Mouse (Mus musculus) ovary, adult 10 weeks (tissue): Measurements from ENCODE around the gene Zfp940. TPM values are rescaled to one million over a fixed set of nuclear protein-coding genes. Genes with fewer than 3 reads are reported as not detected.

Experiments
- polyA plus RNA-seq: library from polyadenylated mRNA; stranded (reverse); fragments of 350-450 nt; fragmentation: Illumina TruSeq; extraction: RNeasy Lipid Tissue Mini Kit (QIAGEN cat#74804); gene quantifications from one replicate; pipeline ENCODE4 v1.2.3, GENCODE M21; 2014

The Zfp940 gene
- polyA plus RNA-seq: 7.5 TPM

GRCm38 (mm10) chr7:29853219-29853842 is at the start of gene Zfp940:
Zfp940 (minus strand) TSS chr7:29853669.

GRCm38 (mm10) chr7:29859532-29860517 is 6.4 kb upstream of the Zfp940 start, which contains the start of gene Zfp420:
Zfp420 (plus strand) TSS chr7:29859979.

GRCm38 (mm10) chr7:29815910-29816429 is 37.5 kb downstream of the Zfp940 start, which contains the start of gene Zfp790:
Zfp790 (plus strand) TSS chr7:29816114.

DNA sequence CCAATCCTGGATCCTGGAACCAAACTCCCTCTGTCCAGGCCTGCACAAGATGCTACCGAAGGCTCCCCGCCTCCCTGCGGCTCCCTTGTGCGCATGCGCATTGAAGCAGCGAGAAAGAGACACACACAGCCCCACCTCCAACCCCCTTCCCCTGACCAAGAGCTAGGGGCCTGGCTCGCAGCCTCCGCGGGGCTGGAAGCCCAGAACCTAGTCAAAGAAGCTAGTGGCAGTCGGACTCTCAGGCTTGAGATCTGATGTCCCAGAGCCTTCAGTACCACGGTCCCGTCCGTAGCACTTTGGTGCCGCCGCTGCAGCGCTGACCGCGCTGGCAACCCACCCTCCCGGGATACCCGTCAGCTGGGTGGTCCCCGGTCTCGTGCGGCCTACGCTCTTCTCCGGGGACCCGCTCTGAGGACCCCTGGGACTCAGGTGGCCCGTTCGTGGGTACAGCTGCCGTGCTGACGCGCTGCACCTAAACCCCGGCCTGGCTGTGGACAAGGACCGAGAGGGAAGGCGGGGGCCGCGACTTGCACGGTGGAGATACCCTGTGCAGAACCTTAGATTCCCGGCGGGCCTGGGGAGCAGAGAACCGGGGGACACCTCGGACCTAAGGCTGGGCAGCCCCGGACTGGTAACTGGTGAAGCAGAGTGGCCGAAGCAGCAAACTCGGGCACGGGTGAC is 69.5 kb downstream of the Zfp940 start, which contains the start of gene Zfp30:
TSS of gene Zfp30 (plus strand) at position 128 of the 681 bp plus-strand sequence.

Other genes with a start within 250 kb of the Zfp940 start
- not detected for gene Catsperg2, start 126.6 kb downstream of the Zfp940 start, polyA plus RNA-seq
- gene Zfp84, start 85.1 kb downstream of the Zfp940 start, polyA plus RNA-seq: 19.2 TPM
- gene Zfp30, start 69.7 kb downstream of the Zfp940 start, polyA plus RNA-seq: 7.0 TPM
- gene Zfp790, start 37.6 kb downstream of the Zfp940 start, polyA plus RNA-seq: 17.4 TPM
- 26.2 TPM for gene Zfp420, start 6.3 kb upstream of the Zfp940 start, polyA plus RNA-seq
- 7.4 TPM for gene Zfp27, start 52.9 kb upstream of the Zfp940 start, polyA plus RNA-seq
- gene Zfp383, start 54.6 kb upstream of the Zfp940 start, polyA plus RNA-seq: 32.3 TPM
- gene Zfp74, start 100.4 kb upstream of the Zfp940 start, polyA plus RNA-seq: 25.3 TPM
- gene Zfp568, start 130.3 kb upstream of the Zfp940 start, polyA plus RNA-seq: 11.6 TPM
- 8.8 TPM for gene Zfp14, start 197.7 kb upstream of the Zfp940 start, polyA plus RNA-seq
- gene Zfp82, start 219.2 kb upstream of the Zfp940 start, polyA plus RNA-seq: 5.9 TPM
- gene Gm26920, start 236.7 kb upstream of the Zfp940 start, polyA plus RNA-seq: not detected
- 6.8 TPM for gene Zfp566, start 236.9 kb upstream of the Zfp940 start, polyA plus RNA-seq
- gene Zfp260, start 241.1 kb upstream of the Zfp940 start, polyA plus RNA-seq: 289 TPM